Mouse (Mus musculus) urinary bladder, adult 18-20 months (tissue): ENCODE data around the gene Vmn1r90.
"Not testable (repeated sequence)": the region's sequence is repeated elsewhere in the genome, so short reads cannot be mapped to it uniquely, and the experiment has no call there.

Source experiments
- DNase-seq, 2 experiments: peaks; one replicate each; pipeline ENCODE4 v3.0.0; 2022; ENCODE audit warnings: low spot score in 2 of 2, mixed read lengths in 2 of 2

Vmn1r90 gene

DNA sequence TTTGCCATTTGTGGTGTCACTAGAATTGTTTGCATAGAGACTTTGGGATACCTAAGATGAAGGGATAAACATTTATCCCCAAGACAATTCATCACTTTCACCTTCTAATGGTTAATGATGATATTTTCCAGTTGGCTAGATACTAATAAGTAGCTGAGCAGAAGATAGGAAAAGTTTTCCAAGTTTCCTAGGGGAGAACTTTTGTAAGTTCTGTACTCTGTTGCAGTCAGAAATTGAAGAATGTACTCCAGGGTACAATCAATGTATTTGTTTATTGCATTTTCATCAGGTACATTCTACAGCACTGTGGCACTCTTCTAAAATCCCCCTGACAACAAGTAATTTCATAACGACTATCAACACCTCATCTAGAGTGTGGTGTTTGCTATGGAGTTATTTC lies at the start of gene Vmn1r90:
Gene Vmn1r90 (minus strand): TSS at position 101 of the 400 bp plus-strand sequence.
- no peak for DNase-seq

- DNase-seq: not testable (repeated sequence)
These were observed 29.7 kb upstream of the Vmn1r90 start for GRCm38 (mm10) chr7:14593009-14593408.

DNA sequence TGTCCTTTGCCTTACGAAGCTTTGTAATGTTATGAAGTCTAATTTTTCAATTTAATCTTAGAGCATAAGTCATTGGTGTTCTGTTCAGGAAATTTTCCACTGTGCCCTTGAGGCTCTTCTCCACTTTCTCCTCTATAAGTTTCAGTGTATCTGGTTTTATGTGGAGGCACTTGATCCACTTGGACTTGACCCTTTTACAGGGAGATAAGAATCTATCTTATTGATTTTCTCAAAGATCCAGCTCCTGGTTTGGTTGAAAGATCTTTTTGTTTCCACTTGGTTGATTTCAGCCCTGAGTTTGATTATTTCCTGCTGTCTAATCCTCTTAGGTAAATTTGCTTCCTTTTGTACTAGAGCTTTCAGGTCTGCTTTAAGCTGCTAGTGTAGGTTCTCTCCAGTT lies 11.0 kb downstream of the Vmn1r90 start:
- no peak for DNase-seq

- DNase-seq: no peak
These were observed 38.0 kb downstream of the Vmn1r90 start for GRCm38 (mm10) chr7:14525280-14525679.

- DNase-seq: no peak
These were observed 40.7 kb downstream of the Vmn1r90 start for GRCm38 (mm10) chr7:14522636-14523035.

DNA sequence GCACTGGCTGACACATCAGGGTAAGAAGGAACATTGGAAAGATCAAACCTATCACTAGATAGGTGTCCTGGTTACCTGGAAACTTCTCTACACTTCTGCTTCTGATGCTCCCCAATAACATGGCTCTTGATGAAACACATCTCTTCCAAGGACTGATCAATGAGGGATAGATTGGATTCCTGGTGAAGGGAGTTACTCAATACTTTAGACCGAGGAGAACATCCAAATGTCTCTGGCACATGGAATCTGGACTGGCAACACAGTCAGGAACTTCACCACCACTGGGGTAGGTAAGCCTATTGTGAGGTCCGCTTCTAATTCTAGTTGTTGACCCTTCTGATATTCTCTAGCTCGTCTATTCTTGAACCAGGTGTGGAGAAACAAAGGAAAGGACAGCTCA lies 45.0 kb downstream of the Vmn1r90 start:
- DNase-seq: no peak
